ENCODE assay signal across 20 mouse cellular contexts in the genomic region with DNA sequence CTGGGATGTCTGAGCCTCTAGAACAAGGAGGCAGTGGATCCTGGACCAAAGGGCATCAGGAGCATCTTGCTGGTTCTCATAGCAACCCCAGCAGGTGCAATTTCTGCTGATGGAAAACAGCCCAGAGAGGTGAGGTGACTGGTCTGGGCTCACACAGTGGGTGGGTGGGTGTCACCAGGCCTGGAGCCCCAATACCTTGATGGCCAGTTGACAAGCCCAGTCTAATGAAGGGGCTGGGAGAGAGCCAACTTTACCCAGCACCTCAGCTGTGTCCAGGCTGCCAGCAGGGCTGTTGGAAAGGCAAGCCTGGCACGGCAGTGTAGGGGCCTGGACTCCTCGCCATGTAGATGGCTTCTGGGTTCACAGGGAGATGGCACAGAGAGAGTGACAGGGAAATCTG. TPM values are rescaled to one million over a fixed set of nuclear protein-coding genes. Genes with fewer than 3 reads are reported as not detected.
A peak's percentile ranks its signal among the peaks of the same experiment; 100 is the strongest.
DNase-seq lines count a peak whose midpoint lies in the region; ATAC-seq and TF ChIP-seq lines count a peak whose summit lies in the region.
"Had no signal": no experiment of that assay in that cellular context is flagged by ENCODE, and none has a peak within 500 bp of the region (broad histone marks: within the 10 kb centered on the region; RNA-seq: fewer than 3 reads in every experiment).

No protein-coding gene starts in this region.

- no peaks in the 10 kb centered on the region for H3K27me3 ChIP-seq in cerebellum, adult 2 months (ENCODE audit: control insufficient read depth, insufficient read depth, low read length)
- H3K27me3 ChIP-seq: forebrain, embryonic 13.5 days; hindbrain, embryonic 15.5 days had no signal

- H3K4me3 ChIP-seq in cerebellum, adult 2 months (replicated peaks; ENCODE audit: insufficient read depth, low read depth, low read length): no peak overlapping the region
- H3K4me3 ChIP-seq: forebrain, embryonic 10.5 days; forebrain, embryonic 13.5 days; gastrocnemius, adult 2 months; hindbrain, embryonic 12.5 days; hindbrain, embryonic 15.5 days had no signal

- ATAC-seq in cerebellum, adult (ENCODE audit: insufficient number of reproducible peaks, low FRiP score, low TSS enrichment): no peak
- ATAC-seq: CD4-positive, CD25-positive, alpha-beta regulatory T cell, adult 4 months; forebrain, embryonic 13.5 days; forebrain, postnatal 0 days; intestine, postnatal 0 days had no signal

- H3K4me1 ChIP-seq in cerebellum, adult 2 months (ENCODE audit: control insufficient read depth, insufficient read depth, low read length): peaks cover 29% of the 10 kb centered on the region

- TF ChIP-seq POLR2A in cerebellum, adult 2 months (IDR thresholded peaks at IDR 0.05; ENCODE audit: borderline replicate concordance, insufficient read depth, low read length): no peak

- DNase-seq in cerebellum, adult 2 months: peak; percentile 61 to 71
- peak; percentile 54 for DNase-seq in brain, adult 2 months (ENCODE audit: low read depth, low spot score)
- peak; percentile 77 for DNase-seq in cerebellum, adult 9-11 months
- peak; percentile 68 to 72 for DNase-seq in cerebellum, postnatal 25 days
- no peak for DNase-seq in layer of hippocampus, postnatal 10 days (ENCODE audit: low spot score in 2 of 2)
- no peak for DNase-seq in thymus, postnatal 0 days (ENCODE audit: low spot score)
- DNase-seq: adrenal gland, adult 2 months; adrenal gland, postnatal 14 days; forebrain, postnatal 0 days; gastrocnemius, adult 2 months; gastrocnemius, postnatal 14 days; heart, adult 11 months; kidney, adult 8-10 months had no signal

- no peak for TF ChIP-seq CTCF in cerebellum, adult 2 months (IDR thresholded peaks at IDR 0.05; ENCODE audit: borderline replicate concordance, insufficient read depth, low read depth, low read length)

- WGBS in cerebellum, adult 2 months: 15% methylated on average over 2 of the region's 2 CpGs

- H3K27ac ChIP-seq in cerebellum, adult 2 months (ENCODE audit: insufficient read depth, low read length): peak overlapping the region; percentile 20; the same call in 1 of the 2 replicates
- H3K27ac ChIP-seq: forebrain, embryonic 10.5 days; forebrain, embryonic 13.5 days; gastrocnemius, adult 2 months; hindbrain, embryonic 12.5 days; hindbrain, embryonic 15.5 days had no signal

RNA-seq across cellular contexts. Expression of a gene that starts 10.0 kb away (rescaled TPM):
- 37.8 and 43.1 TPM in 2 replicates for polyA plus RNA-seq in cerebellum, adult 2 months (2012; rRNA removed)
- total RNA-seq in layer of hippocampus, postnatal 10 days (2021): 10 to 100 TPM; 16.9 TPM
- polyA plus RNA-seq in thymus, postnatal 0 days (2015; fragmentation: Nextera tagmentation; extraction: Ambion mirVana): 4.8 and 6.8 TPM in 2 replicates

RNA-seq across cellular contexts. Expression of a gene that starts 26.8 kb away (rescaled TPM):
- polyA plus RNA-seq in cerebellum, adult 2 months (2012; rRNA removed): 146 and 148 TPM in 2 replicates
- total RNA-seq in layer of hippocampus, postnatal 10 days (2021): 10 to 100 TPM; 82.0 to 86.7 TPM
- polyA plus RNA-seq in thymus, postnatal 0 days (2015; fragmentation: Nextera tagmentation; extraction: Ambion mirVana): 98.6 and 104 TPM in 2 replicates

RNA-seq across cellular contexts. Expression of a gene that starts 51.2 kb away (rescaled TPM):
- 0.24 and 0.65 TPM in 2 replicates for polyA plus RNA-seq in cerebellum, adult 2 months (2012; rRNA removed)
- total RNA-seq in layer of hippocampus, postnatal 10 days (2021): under 1 TPM; 0.48 to 0.78 TPM
- polyA plus RNA-seq in thymus, postnatal 0 days (2015; fragmentation: Nextera tagmentation; extraction: Ambion mirVana): 14.3 and 16.7 TPM in 2 replicates
- total RNA-seq: gastrocnemius, adult 2 months had no signal

Comparison
In these comparisons a context has a peak if more than half of its experiments do, and no peak if none do; other contexts are left out.
1. DNase-seq: peak in cerebellum, adult 2 months (2 of 2), brain, adult 2 months (single experiment), cerebellum, adult 9-11 months (single experiment) and cerebellum, postnatal 25 days (2 of 2); none in layer of hippocampus, postnatal 10 days (0 of 2) and thymus, postnatal 0 days (single experiment).